Mouse (Mus musculus): ENCODE results near the gene Mospd2.

Mospd2 gene

DNA sequence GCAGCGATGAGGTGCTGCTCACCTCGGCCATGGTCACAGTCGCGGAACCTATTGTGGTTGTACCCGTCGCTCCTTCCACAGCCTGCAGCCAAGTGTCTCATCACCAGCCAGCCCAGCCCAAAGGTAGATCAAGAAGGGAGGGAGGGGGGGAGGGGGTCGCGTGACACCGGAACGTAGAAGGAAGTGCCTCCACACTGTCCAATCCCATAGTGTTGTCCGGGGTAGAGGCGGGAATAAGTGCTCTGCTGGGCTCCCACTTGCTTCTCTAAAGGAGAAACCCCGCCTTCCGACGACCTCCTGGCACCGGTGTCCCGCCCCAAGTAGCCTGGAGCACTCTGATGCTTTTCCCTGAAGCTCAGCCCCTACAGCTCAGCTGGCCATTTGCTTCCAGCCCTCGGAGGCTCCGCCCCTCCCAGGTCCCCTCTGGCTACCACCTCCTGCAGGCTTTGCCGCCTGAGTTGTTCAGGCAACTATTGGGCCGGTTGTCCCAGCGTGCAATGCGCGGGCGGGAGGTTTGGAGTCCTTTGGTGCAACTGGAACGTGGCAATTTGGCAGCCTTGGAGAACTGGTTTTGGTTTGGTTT, at the start of gene Mospd2, which contains the start of gene Fancb:
Gene Mospd2 (minus strand): TSS at position 183 of the 583 bp plus-strand sequence.
Gene Fancb (plus strand): TSS at position 400 of the 583 bp plus-strand sequence.
- WGBS = 4% methylated on average over 26 of the region's 26 CpGs

DNA sequence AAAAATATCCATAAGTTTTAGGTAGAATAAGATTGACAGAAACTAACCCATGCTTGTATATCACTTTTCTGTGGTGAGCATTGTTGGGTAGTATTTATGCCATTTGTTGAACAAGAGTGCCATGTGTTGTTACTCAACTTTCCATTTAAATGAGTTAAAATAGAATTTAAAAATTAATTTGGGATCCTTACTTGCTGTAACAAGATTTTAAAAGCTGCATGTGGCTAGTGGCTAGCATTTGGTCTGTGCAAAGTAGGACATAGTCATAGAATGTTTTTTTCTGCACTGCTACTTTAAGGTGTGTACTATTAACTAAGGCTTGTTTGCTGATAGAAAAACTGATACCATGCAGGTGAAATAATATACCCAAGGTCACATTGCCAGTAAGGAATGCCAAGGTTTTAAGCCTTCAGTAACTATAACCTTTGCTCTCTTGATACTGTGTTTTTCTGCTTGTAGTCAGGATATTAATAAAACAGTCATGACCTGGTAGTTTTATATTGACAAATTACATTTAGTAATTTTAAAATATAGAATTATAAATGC, 24.7 kb upstream of the Mospd2 start, which contains the start of gene Gm17604:
Gene Gm17604 (minus strand): TSS at position 51 of the 546 bp plus-strand sequence.

GRCm38 (mm10) chrX:165003141-165003540, 23.0 kb upstream of the Mospd2 start:
- 46% methylated on average over 4 of the region's 4 CpGs for WGBS

- WGBS = 87% methylated on average over 2 of the region's 2 CpGs
Measured at GRCm38 (mm10) chrX:164978866-164979265, 1.3 kb downstream of the Mospd2 start.

DNA sequence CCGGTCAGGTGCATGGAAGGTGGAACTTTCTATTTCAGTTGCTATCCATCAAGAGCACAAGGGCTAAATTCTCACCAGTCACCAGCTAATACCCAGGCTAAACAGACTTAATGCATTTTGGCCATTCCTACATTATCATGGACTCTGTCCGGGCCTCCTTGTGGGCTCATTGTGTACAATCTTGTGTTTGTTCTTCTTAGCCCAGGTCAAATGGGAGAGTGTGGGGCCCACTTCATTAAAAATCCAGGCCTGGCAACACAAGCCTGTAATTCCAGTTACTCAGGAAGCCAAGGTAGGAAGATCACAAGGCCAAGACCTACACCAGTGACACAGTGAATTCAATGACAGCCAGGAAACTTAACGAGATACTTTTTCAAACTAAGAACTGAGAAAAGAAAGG, 9.0 kb downstream of the Mospd2 start:
- WGBS = 62% methylated on average over 3 of the region's 3 CpGs

GRCm38 (mm10) chrX:164965750-164966448, 14.3 kb downstream of the Mospd2 start:
- 78% methylated on average over 3 of the region's 3 CpGs for WGBS

- 39% methylated on average over 5 of the region's 5 CpGs for WGBS
Measured at GRCm38 (mm10) chrX:164952601-164953375, 27.4 kb downstream of the Mospd2 start.

GRCm38 (mm10) chrX:164951858-164952576, 28.2 kb downstream of the Mospd2 start:
- WGBS = 48% methylated on average over 11 of the region's 11 CpGs

DNA sequence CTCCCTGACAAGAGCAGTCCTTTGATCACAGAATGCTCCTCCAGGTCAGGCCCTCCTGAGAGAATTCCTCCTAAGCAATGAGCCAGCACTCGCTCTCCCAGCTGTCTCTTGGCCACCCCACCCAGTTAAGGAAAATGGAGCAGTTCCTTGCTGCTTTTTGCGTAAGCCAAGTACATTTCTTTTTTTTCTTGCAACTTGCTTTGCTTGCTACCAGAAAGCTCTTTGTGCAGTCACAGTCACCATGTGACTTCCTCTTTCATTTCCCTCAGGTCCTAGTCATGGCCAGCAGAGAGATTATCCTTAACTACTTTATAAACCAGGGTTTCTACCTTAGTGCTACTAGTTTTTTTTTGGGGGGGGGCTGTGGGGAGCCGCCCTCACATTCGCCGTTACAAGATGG, 38.6 kb downstream of the Mospd2 start:
- WGBS = 78% methylated on average over 5 of the region's 5 CpGs

DNA sequence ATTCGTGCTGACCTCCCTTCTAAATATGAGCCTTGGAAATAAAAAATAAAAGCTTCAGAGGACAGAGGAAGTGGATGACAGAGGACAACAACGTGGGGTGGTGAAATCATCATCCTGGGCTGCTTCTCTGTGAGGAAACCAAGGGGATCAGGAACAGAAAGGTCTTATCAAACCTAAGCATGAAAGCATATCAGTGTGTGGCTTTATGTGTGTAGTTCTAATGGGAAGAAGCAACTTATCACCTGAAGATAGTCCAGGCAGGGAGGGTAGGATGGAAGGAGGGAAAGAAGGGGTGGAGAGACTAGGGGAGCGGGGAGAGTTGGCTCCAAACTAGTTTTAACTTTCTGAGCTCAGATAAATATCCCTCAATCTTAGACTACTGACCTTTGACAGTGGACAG, 67.2 kb downstream of the Mospd2 start:
- WGBS = 77% methylated on average over 3 of the region's 3 CpGs

GRCm38 (mm10) chrX:164912186-164912585, 68.0 kb downstream of the Mospd2 start:
- WGBS = 83% methylated on average over 4 of the region's 4 CpGs

DNA sequence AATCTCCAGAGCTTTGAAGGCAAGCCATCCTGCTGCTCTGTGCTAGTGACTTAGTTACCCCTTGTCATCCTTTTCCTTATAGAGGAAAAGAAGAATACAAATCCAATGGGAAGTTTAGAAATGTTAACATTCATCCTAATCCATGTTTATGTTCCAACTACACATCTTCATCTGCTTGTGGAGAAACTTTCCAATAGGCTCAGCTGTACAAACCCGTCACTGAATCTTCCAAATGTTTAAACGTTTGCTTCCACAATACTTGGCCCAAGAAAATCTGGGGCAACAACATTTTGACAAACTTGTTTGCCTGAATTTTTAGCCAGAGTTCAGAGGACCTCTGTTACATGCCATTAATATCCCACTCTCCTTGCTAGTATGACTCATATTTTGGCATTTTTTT, 78.3 kb downstream of the Mospd2 start:
- WGBS = 33% methylated on average over 2 of the region's 2 CpGs

DNA sequence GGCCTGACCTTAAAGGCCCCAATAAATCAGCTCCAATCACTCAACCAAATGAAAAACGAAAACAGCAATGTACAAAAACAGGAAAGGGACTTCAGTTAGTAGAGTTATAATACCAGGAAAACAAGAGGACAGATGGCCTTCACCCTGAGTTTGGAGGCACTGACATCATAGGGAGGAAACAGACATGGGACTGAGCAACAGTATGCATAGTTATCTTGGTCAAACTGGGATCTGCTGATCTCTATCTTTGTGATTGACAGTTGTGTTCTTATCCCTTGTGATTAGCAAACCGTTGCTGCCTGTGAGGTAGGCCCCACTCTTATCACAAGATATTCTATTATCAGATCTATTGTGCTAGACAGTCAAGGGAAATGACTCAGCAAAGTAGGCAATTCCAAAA, 80.4 kb downstream of the Mospd2 start:
- WGBS = 60% methylated on average over 2 of the region's 2 CpGs

- WGBS = 88% methylated on average over 1 of the region's 1 CpGs
Measured at GRCm38 (mm10) chrX:164886260-164886659, 93.9 kb downstream of the Mospd2 start.

Measured in cerebral cortex, adult 2 months (tissue).